Mouse (Mus musculus): ENCODE results near the gene Lmf2. TPM values are rescaled to one million over a fixed set of nuclear protein-coding genes. Genes with fewer than 3 reads are reported as not detected.

The Lmf2 gene
- polyA plus RNA-seq, 1 experiment from 2014 or later: 41.1 TPM

DNA sequence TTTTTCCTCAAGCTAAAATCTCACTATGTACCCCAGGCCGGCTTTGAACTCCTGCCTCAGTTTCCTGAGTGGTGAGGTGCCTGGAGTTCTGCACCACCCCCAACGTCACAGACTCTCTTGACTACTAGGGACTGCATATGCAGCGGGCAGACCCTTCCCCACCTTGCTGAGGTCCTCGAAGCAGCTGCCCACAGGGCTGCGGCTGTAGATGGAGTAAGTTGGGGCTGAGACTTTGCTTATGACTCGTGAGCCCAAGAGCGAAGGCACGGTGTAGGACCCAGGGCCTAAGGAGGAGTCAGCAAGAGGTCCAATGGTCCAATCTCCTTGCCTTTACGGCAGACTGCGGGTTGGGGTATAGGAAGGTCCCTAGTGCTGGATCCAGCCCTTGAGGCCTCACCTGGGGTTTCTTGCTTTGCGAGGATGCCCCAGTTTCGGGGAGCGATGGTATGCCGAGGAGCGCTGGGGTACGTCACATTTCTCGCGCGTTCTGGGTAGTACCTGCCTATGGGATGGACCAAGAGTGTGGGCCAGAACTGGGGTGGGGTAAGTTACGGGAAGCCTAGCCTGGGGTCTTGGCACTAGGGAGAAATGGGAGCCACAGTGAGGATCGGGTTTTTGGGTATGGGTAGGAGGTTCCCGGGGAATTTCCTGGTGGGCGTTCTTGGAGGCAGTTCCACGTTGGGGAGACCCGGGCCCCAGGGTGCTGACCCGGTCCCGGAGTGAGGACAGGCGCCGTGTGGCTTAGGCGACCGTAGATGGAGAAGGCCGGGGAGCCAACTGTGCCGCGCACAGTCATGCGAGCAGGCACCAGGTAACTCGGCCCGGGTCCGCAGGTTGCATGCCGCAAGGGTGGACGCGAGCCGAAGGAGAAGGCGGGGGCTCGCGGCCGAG, 22.7 kb upstream of the Lmf2 start:
- Histone ChIP-seq H3K4me3 (peak overlapping the region; percentile 48), H3K9me3 (replicated peaks) (no peaks in the 10 kb centered on the region), H3K27ac (no peak overlapping the region), H3K4me2 (peak overlapping the region; percentile 75), H3K27me3 (replicated peaks) (peaks cover 58% of the 10 kb centered on the region), H3K36me3 (no peaks in the 10 kb centered on the region), H3K4me1 (peaks cover 33% of the 10 kb centered on the region), H3K9ac (peak overlapping the region; percentile 58; the same call in 1 of the 2 replicates)
- no peak for ATAC-seq
- WGBS (ENCODE audit: insufficient replicate concordance): 19% methylated on average over 46 of the region's 46 CpGs

DNA sequence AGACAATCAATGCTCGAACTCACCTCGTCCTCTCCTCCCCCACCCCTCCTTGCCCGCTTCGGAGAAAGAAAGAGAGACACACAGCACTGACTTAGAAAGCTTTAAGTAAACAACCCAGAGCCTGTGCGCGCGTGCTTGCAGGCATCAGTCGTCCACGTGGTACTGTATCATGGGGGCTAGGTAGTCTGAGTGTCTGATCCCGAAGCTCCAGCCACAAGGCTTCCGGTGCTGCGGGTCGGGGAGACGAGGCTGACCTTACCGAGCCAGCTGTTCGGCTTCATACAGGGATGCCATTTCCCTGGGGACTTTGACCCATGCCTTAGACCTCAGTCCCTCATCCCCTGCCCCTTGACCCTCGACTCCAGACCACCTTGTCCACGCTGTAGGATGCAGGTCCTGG, 21.9 kb upstream of the Lmf2 start:
- Histone ChIP-seq H3K4me1 (peaks cover 41% of the 10 kb centered on the region), H3K27ac (no peak overlapping the region), H3K4me2 (peak overlapping the region; percentile 14; the same call in 1 of the 2 replicates), H3K36me3 (peaks cover 6% of the 10 kb centered on the region), H3K9ac (no peak overlapping the region), H3K4me3 (no peak overlapping the region), H3K27me3 (replicated peaks) (peaks cover 51% of the 10 kb centered on the region), H3K9me3 (replicated peaks) (no peaks in the 10 kb centered on the region)
- no peak for ATAC-seq
- WGBS (ENCODE audit: insufficient replicate concordance): 11% methylated on average over 18 of the region's 18 CpGs

DNA sequence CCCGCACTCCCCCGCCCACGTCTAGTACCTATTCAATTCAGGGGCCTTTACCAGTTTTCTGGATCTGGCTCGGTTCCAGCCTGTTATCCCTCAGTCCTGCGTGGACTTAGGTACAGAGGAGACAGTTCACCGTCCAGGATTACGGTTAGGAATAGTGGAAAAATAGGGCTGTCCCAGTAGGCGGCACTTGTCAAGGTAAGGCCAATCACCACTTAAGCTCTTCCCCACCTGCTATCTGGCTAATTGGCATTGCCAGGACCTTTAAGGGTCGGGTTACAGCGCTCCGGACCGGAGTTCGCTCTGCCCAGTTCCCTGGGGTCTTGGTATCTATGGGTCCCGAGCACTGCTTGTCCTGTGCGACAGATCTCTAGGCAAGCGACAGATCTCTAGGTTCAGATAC, 21.5 kb upstream of the Lmf2 start, which contains the start of gene Tymp:
TSS of gene Tymp (minus strand) at position 83 of the 400 bp plus-strand sequence.
- Histone ChIP-seq H3K4me1 (peaks cover 45% of the 10 kb centered on the region), H3K27ac (no peak within 1 kb of the TSS), H3K27me3 (replicated peaks) (peaks cover 46% of the 10 kb centered on the region), H3K4me3 (no peak within 1 kb of the TSS), H3K9ac (no peak within 1 kb of the TSS), H3K9me3 (replicated peaks) (no peaks in the 10 kb centered on the region), H3K4me2 (peak within 1 kb of the TSS; percentile 14; the same call in 1 of the 2 replicates), H3K36me3 (peaks cover 10% of the 10 kb centered on the region)
- 35% methylated on average over 16 of the region's 16 CpGs for WGBS (ENCODE audit: insufficient replicate concordance)
- ATAC-seq: no peak

GRCm38 (mm10) chr15:89376040-89376439, 20.6 kb upstream of the Lmf2 start:
- Histone ChIP-seq H3K27me3 (replicated peaks) (peaks cover 45% of the 10 kb centered on the region), H3K9ac (no peak overlapping the region), H3K4me3 (no peak overlapping the region), H3K27ac (no peak overlapping the region), H3K9me3 (replicated peaks) (no peaks in the 10 kb centered on the region), H3K36me3 (peaks cover 19% of the 10 kb centered on the region), H3K4me2 (no peak overlapping the region), H3K4me1 (peaks cover 51% of the 10 kb centered on the region)
- no peak for ATAC-seq
- 64% methylated on average over 7 of the region's 7 CpGs for WGBS (ENCODE audit: insufficient replicate concordance)

DNA sequence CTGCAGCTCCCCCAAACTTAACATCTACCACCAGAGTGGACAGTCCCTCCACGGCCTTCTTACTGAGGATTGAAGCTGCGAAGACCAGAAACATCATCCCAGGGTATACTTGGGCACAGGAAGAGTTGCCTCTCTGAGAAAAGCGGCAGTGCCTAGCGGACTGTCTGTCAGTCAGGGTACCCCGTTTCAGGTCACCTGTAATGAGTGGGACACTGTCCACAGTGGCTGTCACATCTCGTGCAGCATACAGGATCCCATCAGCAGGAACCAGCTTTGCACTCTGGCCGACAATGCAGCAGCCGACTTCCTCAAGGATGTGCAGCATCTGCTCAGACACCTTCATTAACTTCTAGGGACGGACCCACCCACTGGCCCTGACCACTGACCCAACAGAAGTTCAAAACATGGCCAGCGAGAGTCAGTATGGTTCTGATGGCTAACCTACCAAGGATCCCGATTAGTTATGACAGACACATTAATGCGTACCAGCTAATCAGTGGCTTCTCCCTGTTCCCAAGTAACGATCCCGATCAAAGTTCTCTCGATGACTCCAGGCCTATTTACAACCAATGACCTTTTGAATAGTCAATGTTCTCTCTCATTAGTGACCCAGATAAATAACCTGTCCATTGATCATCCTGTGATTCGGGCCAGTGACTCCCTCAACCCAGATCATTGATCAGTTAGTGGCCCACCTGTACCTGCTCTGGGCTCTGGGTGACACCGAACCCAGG, 19.5 kb upstream of the Lmf2 start:
- peaks cover 57% of the 10 kb centered on the region for H3K4me1 ChIP-seq
- H3K4me3 ChIP-seq: no peak overlapping the region; the same call in 1 of the 2 replicates
- no peak overlapping the region; the same call in 1 of the 2 replicates for H3K9ac ChIP-seq
- H3K27me3 ChIP-seq (replicated peaks): peaks cover 41% of the 10 kb centered on the region
- no peaks in the 10 kb centered on the region for H3K9me3 ChIP-seq (replicated peaks)
- H3K36me3 ChIP-seq: peaks cover 30% of the 10 kb centered on the region
- 0 out of 2 replicates have a peak overlapping the region, but pooled peaks have one; percentile 2 for H3K27ac ChIP-seq
- ATAC-seq: no peak
- H3K4me2 ChIP-seq: peak overlapping the region; percentile 96
- WGBS (ENCODE audit: insufficient replicate concordance): 83% methylated on average over 17 of the region's 17 CpGs

- Histone ChIP-seq H3K36me3 (peaks cover 36% of the 10 kb centered on the region), H3K27me3 (replicated peaks) (peaks cover 36% of the 10 kb centered on the region), H3K27ac (peak overlapping the region; percentile 90), H3K4me3 (peak overlapping the region; percentile 76), H3K9me3 (replicated peaks) (no peaks in the 10 kb centered on the region), H3K4me2 (peak overlapping the region; percentile 96), H3K4me1 (peaks cover 53% of the 10 kb centered on the region), H3K9ac (peak overlapping the region; percentile 81)
- ATAC-seq: no peak
- WGBS (ENCODE audit: insufficient replicate concordance): 53% methylated on average over 9 of the region's 9 CpGs
Measured at GRCm38 (mm10) chr15:89374340-89374739, 18.9 kb upstream of the Lmf2 start.

- 1% methylated on average over 42 of the region's 42 CpGs for WGBS (ENCODE audit: insufficient replicate concordance)
- Histone ChIP-seq H3K4me1 (peaks cover 48% of the 10 kb centered on the region), H3K9ac (peak within 1 kb of the TSS; percentile 81), H3K36me3 (peaks cover 41% of the 10 kb centered on the region), H3K4me3 (peak within 1 kb of the TSS; percentile 76), H3K27ac (peak within 1 kb of the TSS; percentile 90), H3K4me2 (peak within 1 kb of the TSS; percentile 96), H3K27me3 (replicated peaks) (peaks cover 31% of the 10 kb centered on the region), H3K9me3 (replicated peaks) (no peaks in the 10 kb centered on the region)
- ATAC-seq: peak; percentile 71
Measured at GRCm38 (mm10) chr15:89373762-89374248, 18.3 kb upstream of the Lmf2 start, which contains the start of gene Sco2. Gene Sco2 (minus strand): TSS chr15:89373846.

GRCm38 (mm10) chr15:89373027-89373761, 17.7 kb upstream of the Lmf2 start:
- 1% methylated on average over 35 of the region's 35 CpGs for WGBS (ENCODE audit: insufficient replicate concordance)
- no peaks in the 10 kb centered on the region for H3K9me3 ChIP-seq (replicated peaks)
- peak overlapping the region; percentile 90 for H3K27ac ChIP-seq
- peak overlapping the region; percentile 76 for H3K4me3 ChIP-seq
- H3K9ac ChIP-seq: peak overlapping the region; percentile 81
- ATAC-seq: peak; percentile 85
- H3K4me2 ChIP-seq: peak overlapping the region; percentile 96
- H3K27me3 ChIP-seq (replicated peaks): peaks cover 25% of the 10 kb centered on the region
- H3K36me3 ChIP-seq: peaks cover 48% of the 10 kb centered on the region
- H3K4me1 ChIP-seq: peaks cover 41% of the 10 kb centered on the region

GRCm38 (mm10) chr15:89372536-89372935, 17.1 kb upstream of the Lmf2 start:
- Histone ChIP-seq H3K36me3 (peaks cover 54% of the 10 kb centered on the region), H3K4me3 (peak overlapping the region; percentile 76), H3K4me2 (peak overlapping the region; percentile 96), H3K27ac (peak overlapping the region; percentile 90; the same call in 1 of the 2 replicates), H3K27me3 (replicated peaks) (peaks cover 18% of the 10 kb centered on the region), H3K4me1 (peaks cover 37% of the 10 kb centered on the region), H3K9me3 (replicated peaks) (no peaks in the 10 kb centered on the region), H3K9ac (peak overlapping the region; percentile 81; the same call in 1 of the 2 replicates)
- 81% methylated on average over 7 of the region's 7 CpGs for WGBS (ENCODE audit: insufficient replicate concordance)
- no peak for ATAC-seq

DNA sequence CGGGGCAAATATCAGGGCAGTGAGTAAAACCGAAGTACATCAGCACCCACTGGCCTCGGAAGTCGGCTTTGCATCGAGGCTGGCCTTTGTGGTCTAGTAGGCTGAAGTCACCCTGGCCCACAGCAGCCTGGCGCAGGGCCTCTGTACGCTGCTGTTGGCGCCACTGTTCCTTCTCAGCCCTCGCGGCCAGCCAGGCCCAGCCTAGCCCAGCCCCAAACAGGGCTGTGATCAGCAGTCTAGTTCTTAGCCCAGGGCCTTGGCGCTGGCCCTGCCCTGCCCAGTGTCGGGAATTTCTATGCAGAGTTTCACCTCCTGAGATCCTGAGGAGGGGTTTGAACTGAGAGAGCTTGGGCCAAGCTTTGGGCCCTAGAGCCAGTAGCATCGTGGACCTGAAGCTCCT, 16.6 kb upstream of the Lmf2 start:
- peaks cover 13% of the 10 kb centered on the region for H3K27me3 ChIP-seq (replicated peaks)
- no peak overlapping the region for H3K4me3 ChIP-seq
- peaks cover 36% of the 10 kb centered on the region for H3K4me1 ChIP-seq
- no peaks in the 10 kb centered on the region for H3K9me3 ChIP-seq (replicated peaks)
- no peak for ATAC-seq
- H3K27ac ChIP-seq: 0 out of 2 replicates have a peak overlapping the region, but pooled peaks have one; percentile 28
- H3K36me3 ChIP-seq: peaks cover 59% of the 10 kb centered on the region
- 0 out of 2 replicates have a peak overlapping the region, but pooled peaks have one; percentile 81 for H3K9ac ChIP-seq
- peak overlapping the region; percentile 96 for H3K4me2 ChIP-seq
- WGBS (ENCODE audit: insufficient replicate concordance): 85% methylated on average over 13 of the region's 13 CpGs

DNA sequence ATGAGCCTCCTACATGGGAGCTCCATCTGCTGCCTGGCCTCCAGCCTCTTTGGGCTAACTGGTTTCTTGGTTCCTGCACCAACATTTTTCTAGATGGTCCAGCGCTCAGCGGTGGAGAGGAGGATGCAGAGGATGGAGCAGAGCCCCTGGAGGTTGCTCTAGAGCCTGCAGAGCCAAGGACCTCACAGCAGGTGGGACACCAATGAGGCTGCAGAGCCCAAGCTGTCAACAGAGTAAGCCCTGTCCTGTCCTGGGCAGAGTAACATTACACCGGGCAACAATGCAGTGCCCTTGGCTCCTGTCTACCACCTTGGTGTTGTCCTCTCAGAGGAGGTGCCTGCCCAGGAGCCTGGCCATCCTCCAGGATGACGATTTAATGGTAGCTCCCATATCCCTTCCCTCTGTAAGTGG, 9.7 kb upstream of the Lmf2 start:
- no peak for ATAC-seq
- Histone ChIP-seq H3K27me3 (replicated peaks) (no peaks in the 10 kb centered on the region), H3K9ac (no peak overlapping the region), H3K4me3 (no peak overlapping the region), H3K27ac (no peak overlapping the region), H3K36me3 (peaks cover 100% of the 10 kb centered on the region), H3K9me3 (replicated peaks) (no peaks in the 10 kb centered on the region), H3K4me1 (no peaks in the 10 kb centered on the region), H3K4me2 (no peak overlapping the region)
- 91% methylated on average over 4 of the region's 4 CpGs for WGBS (ENCODE audit: insufficient replicate concordance)
